Mouse (Mus musculus): ENCODE measurements at regions not wholly inside any gene's neighbourhood (a gene's known extent, or its start where the extent isn't known, plus 50 kb on each side); places are given as distances from the start of the nearest gene placed in this dataset.
"Not testable (repeated sequence)": the region's sequence is repeated elsewhere in the genome, so short reads cannot be mapped to it uniquely, and the experiment has no call there.

DNA sequence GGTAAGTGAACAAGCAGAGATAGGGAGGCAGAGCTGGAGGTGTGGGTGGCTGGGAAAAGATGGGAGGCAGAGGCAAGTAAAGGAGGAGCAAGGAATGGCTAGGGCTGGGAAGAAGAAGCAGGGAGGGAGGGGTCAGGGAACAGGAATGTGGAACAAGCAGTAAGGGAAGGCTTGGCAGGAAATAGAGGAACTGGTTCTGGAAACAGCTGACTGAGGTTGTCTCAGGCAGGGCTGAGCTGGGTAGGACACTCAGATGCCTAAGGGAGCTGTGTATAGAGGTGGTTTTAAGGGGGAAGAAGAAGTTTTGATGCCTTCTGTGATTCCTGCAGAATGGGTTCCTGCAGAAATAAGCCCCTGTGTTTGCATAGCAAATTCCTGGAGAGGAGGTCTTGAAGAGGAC is 92.7 kb downstream of the Nucb2 start:
- no peak for DNase-seq (ENCODE audit: low read depth)

- no peak for DNase-seq (ENCODE audit: low read depth)
Observed at GRCm38 (mm10) chr7:116600340-116600739, 96.2 kb downstream of the Nucb2 start.

DNA sequence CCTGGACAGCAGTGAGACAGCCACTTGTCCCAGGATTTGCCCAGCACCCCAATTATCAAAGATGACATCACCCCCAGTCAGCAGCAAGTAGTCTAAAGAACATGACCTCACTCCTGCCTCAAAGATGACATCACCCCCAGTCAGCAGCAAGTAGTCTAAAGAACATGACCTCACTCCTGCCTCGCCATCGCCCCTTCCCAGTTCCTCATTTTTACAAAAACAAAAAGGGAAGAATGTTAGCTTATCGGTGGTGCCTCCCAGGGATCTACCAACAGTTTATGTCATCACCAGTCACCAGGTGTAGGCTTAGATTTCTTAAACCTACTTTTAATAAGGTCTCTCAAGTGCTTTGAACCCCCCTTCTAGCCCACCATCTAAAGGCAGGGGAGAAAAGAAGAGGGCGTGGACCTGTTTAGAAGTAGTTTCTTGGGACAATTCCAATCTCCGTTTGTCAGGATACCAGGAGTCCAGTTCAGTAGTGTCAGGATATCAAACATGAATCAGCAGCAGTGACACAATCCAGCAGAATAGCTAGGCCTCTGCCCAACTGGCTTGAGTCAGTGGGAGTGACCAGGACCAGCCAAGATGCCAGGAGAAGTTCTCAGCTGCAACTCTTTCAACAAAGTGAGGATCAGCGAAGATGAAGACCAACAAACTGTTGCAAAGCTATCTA is 99.1 kb downstream of the Nucb2 start:
- DNase-seq (ENCODE audit: low read depth), result peak; percentile 44

DNA sequence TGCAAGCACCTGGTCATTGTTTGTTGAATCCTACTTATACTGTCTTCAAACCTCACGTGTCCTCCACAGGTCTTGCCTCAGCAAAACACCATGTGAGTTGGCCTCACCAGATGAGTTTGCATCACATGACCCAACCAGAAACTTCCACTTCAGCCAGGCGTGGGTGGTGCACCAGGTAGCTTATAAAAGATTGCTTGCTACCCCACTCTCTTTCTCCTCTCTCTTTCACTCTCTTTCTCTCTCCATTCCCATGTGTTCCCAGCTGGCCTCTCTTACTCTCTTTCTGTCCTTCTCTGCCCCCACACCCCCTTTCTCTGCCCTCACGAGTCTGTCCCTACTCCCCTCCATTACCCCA is 99.6 kb downstream of the Nucb2 start:
- DNase-seq (ENCODE audit: low read depth), result no peak

- no peak for DNase-seq (ENCODE audit: low read depth)
Observed at GRCm38 (mm10) chr7:116606255-116606654, 102.1 kb downstream of the Nucb2 start.

DNA sequence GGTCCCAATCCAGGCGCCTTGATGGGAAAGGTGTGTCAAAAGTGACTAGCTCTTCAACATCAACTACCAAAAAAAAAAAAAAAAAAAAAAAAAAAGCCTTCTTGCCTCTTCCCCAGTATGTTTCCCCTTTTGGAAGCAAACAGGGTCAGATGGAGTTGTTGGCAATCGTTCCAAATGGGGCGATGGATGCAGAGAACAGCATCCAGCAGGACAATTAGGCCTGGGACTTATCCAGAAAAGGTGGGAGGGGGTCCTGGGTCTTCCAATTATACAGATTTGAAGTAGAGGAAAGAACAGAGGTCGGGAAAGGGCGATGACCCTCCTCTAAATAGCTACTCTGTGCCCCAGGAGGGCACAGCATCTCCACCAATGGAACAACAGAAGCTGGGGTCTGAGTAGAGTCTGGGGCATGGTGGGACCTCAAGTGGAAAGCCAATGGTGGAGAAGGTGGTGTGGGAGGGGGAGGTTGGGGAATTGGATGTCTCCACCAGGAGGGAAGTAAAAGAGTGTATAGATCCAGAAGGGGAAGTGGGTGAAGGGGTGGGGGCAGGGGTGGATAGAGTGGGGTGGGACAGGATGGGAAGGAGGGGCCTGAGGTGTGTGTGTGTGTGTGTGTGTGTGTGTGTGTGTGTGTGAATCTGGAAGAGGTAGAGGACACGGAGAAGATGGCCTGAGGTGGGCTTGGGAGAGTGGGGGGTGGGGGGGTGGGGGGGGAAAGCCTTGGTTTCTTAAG is 102.7 kb downstream of the Nucb2 start:
- DNase-seq (ENCODE audit: low read depth), result no peak

- no peak for DNase-seq (ENCODE audit: low read depth)
Observed at GRCm38 (mm10) chr7:116607628-116608225, 103.6 kb downstream of the Nucb2 start.

DNA sequence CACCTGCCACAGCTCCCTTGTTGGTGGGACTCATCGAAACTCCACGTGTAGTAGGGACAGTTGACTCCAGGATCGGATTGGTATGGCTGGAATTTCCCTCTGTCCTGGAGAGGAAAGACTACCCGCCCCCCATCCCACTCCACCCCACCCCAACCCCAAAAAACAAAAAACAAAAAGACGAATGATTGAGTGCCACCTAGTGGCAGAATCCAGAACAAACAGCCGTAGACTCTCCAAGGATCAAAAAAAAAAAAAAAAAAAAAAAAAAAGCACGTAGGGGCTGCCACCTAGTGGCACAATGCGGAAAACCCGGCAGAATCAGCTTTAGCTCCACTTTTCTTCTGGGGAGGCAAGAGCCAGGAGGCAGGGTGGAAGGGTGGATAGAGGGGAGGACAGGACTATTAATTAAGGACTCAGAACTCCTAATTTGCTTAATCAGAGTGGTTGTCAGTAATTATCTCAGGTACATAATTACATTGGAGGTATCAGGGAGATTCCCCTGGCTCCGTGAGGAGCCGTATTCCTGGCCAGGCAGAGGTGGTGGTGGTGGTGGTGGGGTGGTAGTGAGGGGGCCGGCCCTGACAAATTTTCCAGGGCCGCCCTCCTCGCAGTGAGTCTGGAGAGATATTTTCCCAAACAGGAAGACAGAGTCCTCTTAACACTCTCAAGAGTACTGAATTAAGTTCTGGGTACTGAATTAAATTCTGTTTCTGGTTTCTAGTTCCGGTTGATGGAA is 104.3 kb downstream of the Nucb2 start:
- peak; percentile 66 for DNase-seq (ENCODE audit: low read depth)

DNA sequence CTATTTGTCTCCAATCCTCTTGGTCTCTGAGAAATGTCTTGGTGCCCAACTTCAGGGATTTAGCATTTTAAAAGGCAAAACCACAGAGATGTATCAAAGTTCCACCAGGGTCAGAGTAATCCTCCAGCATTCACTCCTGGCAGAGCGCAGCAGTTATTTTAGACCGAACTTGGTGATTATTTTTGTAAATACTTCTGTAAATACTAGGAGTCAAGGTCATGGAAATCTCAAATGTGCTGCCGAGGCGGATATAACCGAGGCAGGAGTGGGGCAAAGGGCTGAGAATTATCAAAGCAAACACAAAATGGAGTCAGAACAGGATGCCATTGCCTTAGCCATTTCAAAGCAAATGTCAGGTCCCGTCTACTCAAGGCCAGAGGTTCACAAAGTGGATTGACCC is 105.2 kb downstream of the Nucb2 start:
- no peak for DNase-seq (ENCODE audit: low read depth)

- DNase-seq (ENCODE audit: low read depth), result no peak
Observed at GRCm38 (mm10) chr7:116609906-116610305, 105.7 kb downstream of the Nucb2 start.

DNA sequence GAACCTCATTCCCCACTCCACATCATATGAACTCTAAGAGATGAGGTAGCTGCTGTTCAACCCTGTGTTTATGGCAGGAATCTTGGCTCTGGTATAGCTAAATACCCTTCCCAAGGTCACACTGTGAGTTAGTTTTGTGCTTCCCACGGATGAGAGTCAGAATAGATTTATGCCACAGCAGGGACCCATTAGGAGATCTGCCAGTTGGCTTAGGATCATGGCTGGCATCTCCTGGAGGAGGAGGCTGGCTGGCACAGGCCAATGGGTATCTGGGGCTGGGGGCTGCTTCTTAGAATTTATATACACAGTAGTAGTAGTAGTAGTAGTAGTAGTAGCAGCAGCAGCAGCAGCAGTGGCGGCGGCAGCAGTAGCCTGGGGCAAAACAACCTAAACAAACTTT is 111.8 kb downstream of the Nucb2 start:
- DNase-seq (ENCODE audit: low read depth), result no peak

- DNase-seq (ENCODE audit: low read depth), result no peak
Observed at GRCm38 (mm10) chr7:116619636-116620035, 115.5 kb downstream of the Nucb2 start.

GRCm38 (mm10) chr7:116620381-116620780 is 116.2 kb downstream of the Nucb2 start:
- DNase-seq (ENCODE audit: low read depth), result peak; percentile 42

DNA sequence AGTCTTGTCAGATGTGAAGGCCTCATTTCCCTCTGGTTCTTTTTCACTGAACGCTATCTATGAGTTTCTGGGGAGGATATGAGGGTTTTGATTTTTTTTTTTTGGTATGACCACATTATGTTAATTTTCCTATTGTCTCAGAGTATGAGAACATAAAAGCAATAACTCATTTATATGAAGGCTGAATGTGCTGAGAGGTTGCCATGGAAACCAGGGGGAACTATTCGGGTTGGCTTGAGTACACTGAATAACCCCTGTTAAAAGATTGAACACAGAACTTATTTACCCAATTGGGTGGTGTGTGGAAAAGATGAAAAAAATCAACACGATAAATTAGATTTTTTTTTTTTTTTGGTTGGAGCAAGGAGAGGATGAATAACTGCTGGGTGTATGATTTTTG is 129.0 kb downstream of the Nucb2 start:
- DNase-seq (ENCODE audit: low read depth), result no peak

DNA sequence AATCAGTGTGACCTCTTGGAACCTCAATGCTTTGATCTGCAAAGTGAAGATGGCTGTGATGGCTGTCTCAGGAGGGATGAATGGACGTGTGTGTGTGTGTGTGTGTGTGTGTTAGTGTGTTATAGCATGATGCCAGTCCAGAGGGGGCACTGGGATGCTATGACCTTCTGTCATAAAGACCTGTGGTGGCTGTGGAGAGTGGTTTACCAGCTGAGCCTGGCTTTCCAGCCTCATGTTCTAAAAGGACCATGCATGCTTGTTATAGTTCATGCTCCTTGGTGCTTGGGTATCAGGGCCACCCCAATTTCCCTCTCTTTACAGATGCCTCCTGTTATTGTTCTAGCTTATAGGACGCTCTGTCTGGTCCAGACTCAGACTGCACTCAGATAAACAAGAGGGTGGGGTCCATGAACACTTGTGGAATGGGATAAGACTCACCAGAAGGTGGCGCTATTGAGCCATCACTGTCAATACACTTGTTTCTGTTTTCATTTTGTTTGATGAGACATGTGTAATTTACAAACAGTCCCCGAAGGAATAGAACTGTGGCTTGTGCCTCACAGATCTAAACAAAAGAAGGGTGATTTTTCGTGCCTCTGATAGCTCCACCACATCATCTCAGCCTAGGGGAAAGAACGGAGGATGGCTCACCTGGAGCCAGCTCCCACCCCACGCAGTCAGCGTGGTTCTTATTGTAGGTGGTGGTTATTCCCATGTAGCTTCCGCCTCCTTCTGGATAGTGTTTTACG is 140.9 kb downstream of the Nucb2 start:
- DNase-seq (ENCODE audit: low read depth), result peak; percentile 35

DNA sequence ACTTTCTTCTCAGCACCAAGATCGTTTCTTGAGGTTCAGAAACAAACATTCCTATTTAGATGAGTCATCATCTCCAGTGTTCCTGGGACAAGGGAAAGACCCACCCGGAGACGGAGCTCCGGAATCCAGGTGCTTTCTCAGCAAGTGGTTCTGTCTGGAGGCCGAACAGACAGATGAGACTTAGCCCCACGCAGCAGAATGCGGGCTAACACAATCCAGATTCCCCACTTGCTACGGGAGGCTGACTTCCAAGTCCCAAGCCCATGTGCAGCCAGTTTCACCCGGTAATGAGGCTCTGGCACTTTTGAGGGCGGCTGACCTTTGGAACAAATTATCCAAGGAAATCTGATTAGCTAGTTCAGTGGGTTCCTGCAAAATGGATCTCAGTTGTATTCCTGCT is 150.3 kb downstream of the Nucb2 start:
- DNase-seq (ENCODE audit: low read depth), result no peak

GRCm38 (mm10) chr7:116657040-116657439 is 152.9 kb downstream of the Nucb2 start:
- not testable (repeated sequence) for DNase-seq (ENCODE audit: low read depth)

GRCm38 (mm10) chr7:116665581-116665980 is 161.4 kb downstream of the Nucb2 start:
- DNase-seq (ENCODE audit: low read depth), result no peak

DNA sequence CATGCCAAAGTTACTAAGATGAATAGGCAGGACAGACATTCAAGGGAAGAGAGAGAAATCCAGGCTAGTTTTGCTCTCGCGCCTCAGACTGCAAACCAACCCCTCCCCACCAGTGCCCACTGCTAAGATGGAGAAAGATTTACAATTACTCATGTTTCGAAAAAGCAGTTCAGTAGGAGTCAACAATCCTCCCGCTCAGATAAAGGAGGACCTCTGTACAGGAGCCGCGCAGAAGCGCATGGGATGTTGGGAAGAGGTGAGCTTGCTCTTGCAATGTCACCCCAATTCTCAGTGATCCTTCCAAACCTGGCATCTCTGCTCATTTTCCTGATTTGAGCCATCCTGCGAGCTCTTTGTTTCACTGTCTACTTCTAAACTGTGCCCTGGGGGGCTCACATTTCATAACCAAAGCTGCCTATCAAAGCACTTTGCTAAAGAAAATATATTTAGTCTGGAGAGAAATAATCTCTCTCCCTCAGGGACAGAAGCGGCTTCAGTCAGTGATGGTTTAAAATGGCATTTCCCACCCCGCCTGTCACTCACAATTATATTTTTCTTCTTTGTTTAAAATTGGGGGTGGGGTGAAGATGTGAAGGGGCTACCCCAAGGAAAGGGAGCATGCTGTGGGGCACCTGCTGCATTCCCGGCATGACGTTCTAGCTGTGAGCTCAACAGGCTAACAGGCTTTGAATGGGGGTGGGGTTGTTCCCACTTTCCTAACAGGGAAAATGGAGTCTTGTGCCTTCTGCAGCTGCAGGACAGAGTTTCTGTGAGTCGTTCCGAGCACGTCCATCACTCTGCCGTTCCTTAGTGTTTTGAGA is 170.2 kb downstream of the Nucb2 start:
- DNase-seq (ENCODE audit: low read depth), result no peak

GRCm38 (mm10) chr7:116676696-116677095 is 172.5 kb downstream of the Nucb2 start:
- no peak for DNase-seq (ENCODE audit: low read depth)

DNA sequence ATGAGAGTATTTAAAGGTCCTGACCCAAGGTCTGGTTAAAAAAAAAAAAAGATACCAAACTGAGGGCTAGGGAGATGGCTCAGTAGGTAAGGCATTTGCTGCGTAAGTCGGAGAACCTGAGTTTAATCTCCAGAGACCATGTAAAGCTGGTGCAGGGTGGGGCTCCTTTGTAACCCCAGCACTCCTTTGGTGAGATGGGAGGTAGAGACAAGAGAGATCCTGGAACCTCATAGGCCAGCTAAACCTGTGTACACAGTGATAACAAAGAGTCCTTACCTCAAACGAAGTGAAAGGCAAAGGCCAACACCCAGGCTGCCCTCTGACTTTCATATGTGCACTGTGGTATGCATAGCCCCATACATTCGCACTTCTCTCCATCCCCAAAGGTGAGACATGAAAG is 175.0 kb downstream of the Nucb2 start:
- no peak for DNase-seq (ENCODE audit: low read depth)
